Mouse (Mus musculus): Measurements from ENCODE around the gene Stard13.

- TF ChIP-seq POLR2A (IDR thresholded peaks at IDR 0.05; ENCODE audit: borderline replicate concordance, low read depth, low read length): no peak
- TF ChIP-seq CTCF (IDR thresholded peaks at IDR 0.05; ENCODE audit: low read depth, low read length): no peak
Observed at GRCm38 (mm10) chr5:151228367-151229005, 5.2 kb downstream of the Stard13 start.
